Mouse (Mus musculus) gastrocnemius, adult 2 months (tissue): ENCODE data around the gene Hivep3. TPM values are rescaled to one million over a fixed set of nuclear protein-coding genes. Genes with fewer than 3 reads are reported as not detected.

Source experiments
- DNase-seq: peaks from one replicate; pipeline ENCODE4 v3.0.0; 2022
- H3K27ac ChIP-seq: fragments of 200-600 bp; 2 replicates; pipeline ENCODE4 v1.8.1; 2022; ENCODE audit warnings: mild to moderate bottlenecking
- H3K4me3 ChIP-seq: fragments of 200-600 bp; 2 replicates; pipeline ENCODE4 v1.8.1; 2022; ENCODE audit warnings: mild to moderate bottlenecking, moderate library complexity
- CTCF ChIP-seq: fragments of 200-600 bp; IDR thresholded peaks from 2 replicates; pipeline ENCODE4 v1.8.1; 2022; ENCODE audit warnings: antibody characterized with exemption, mild to moderate bottlenecking, moderate library complexity
- intact Hi-C: fragments of 180-260 bp; cut with DNase I; formaldehyde crosslinking; loops from one replicate; pipeline ENCODE4 v1.15.1; 2025
- total RNA-seq, 2 experiments: library from RNA; stranded (reverse); gene quantifications; 2 replicates each; pipeline ENCODE4 v1.2.3; 2021

The Hivep3 gene
- total RNA-seq, 2 experiments from 2014 or later: 1.7 to 3.5 TPM

DNA sequence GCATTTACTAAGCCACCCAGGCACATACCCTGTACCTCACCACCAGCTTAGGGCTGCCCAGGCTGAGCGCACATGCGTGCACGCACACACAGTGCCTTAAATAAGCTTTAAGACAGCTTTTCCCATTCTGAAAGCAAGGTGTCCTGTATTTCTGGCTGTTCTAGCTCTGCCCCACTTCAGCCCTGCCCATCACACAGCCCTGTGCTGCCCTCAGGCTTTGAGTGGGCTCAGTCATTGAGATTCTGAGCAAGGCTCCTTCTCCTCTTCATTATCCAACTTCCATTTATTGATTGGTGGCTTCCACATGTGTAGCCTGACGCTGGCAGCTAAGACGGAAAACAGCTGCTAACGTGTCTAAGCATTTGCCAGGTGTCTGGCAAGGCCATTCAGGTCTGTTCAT is 226.9 kb downstream of the Hivep3 start:
- Histone ChIP-seq H3K4me3 (no peak overlapping the region), H3K27ac (no peak overlapping the region)
- intact Hi-C loops: no loop called here
- no peak for DNase-seq
- no peak for TF ChIP-seq CTCF

- no peak for DNase-seq
- intact Hi-C loops: no loop called here
- no peak for TF ChIP-seq CTCF
- Histone ChIP-seq H3K27ac (no peak overlapping the region), H3K4me3 (no peak overlapping the region)
Observed at GRCm38 (mm10) chr4:119961164-119961563, 227.6 kb downstream of the Hivep3 start.

- intact Hi-C loops: no loop called here
- peak; percentile 27; the same call in 1 of the 2 replicates for TF ChIP-seq CTCF
- Histone ChIP-seq H3K27ac (no peak overlapping the region), H3K4me3 (no peak overlapping the region)
- DNase-seq: no peak
Observed at GRCm38 (mm10) chr4:119962066-119962465, 228.5 kb downstream of the Hivep3 start.

DNA sequence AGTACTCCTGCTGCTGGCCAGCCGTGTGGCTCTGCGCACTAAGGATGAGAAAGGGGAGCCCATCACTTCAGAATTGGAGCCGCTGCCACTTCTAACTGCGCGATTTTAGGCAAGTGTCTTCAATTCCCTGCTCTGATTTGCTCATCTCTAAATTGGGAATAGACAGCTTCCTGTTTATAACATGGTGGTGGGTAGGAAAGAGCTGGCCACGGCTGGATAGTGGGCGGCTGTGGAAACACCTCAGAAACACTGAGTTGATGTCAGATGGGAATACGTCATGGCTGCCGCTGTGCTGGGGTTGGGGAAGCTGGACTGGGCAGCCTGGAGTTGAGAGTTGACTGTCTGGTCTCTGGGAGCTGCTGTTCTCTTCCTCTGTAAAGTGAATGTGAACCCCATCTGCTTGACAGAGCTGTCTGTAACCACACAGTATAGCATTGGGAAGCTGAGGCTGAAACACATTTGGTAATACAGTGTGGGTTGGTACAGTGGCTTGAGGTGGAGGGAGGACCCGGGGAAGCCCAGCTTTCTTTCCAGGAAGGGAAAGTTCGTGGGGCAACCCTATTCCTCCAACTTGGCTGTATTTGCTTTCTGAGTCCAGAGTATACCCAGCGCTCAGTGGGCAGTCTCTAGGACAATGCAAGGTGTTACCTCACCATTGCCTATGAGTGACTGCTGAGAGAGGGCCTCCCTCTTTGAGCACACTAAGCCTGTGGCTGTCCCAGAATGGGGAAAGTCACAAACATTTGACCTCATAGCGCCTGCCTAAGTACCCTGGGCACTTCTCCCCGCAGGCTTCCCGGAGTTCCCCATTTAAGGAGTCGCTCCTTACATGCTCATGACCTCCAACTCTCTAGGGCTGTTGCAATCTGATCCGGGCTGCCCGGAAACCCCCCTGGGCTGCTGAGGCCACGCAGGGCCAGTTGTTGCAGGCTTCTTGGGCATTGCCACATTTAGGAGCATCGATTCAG is 232.8 kb downstream of the Hivep3 start:
- DNase-seq: peak; percentile 81
- no peak for TF ChIP-seq CTCF

GRCm38 (mm10) chr4:119967073-119967608 is 233.6 kb downstream of the Hivep3 start:
- peak overlapping the region; percentile 58 for H3K27ac ChIP-seq

More for the DNA sequence above, 232.8 kb downstream of the Hivep3 start:
- H3K4me3 ChIP-seq: no peak overlapping the region
- intact Hi-C loops: no loop called here
- H3K27ac ChIP-seq: peak overlapping the region; percentile 58

GRCm38 (mm10) chr4:119967636-119968035 is 234.1 kb downstream of the Hivep3 start:
- no peak for TF ChIP-seq CTCF
- no peak for DNase-seq

More at GRCm38 (mm10) chr4:119967073-119967608, 233.6 kb downstream of the Hivep3 start:
- no peak overlapping the region for H3K4me3 ChIP-seq
- no peak for TF ChIP-seq CTCF
- intact Hi-C loops: no loop called here
- no peak for DNase-seq

GRCm38 (mm10) chr4:119968071-119968470 is 234.5 kb downstream of the Hivep3 start:
- intact Hi-C loops: no loop called here
- no peak for TF ChIP-seq CTCF
- no peak overlapping the region for H3K4me3 ChIP-seq
- DNase-seq: peak; percentile 36
- no peak overlapping the region for H3K27ac ChIP-seq

More at GRCm38 (mm10) chr4:119967636-119968035, 234.1 kb downstream of the Hivep3 start:
- intact Hi-C loops: no loop called here
- Histone ChIP-seq H3K27ac (no peak overlapping the region), H3K4me3 (no peak overlapping the region)

GRCm38 (mm10) chr4:119968887-119969286 is 235.3 kb downstream of the Hivep3 start:
- Histone ChIP-seq H3K27ac (no peak overlapping the region), H3K4me3 (no peak overlapping the region)
- DNase-seq: no peak
- intact Hi-C loops: no loop called here
- TF ChIP-seq CTCF: no peak

- DNase-seq: no peak
- Histone ChIP-seq H3K4me3 (no peak overlapping the region), H3K27ac (no peak overlapping the region)
- no peak for TF ChIP-seq CTCF
- intact Hi-C loops: no loop called here
Observed at GRCm38 (mm10) chr4:119970166-119970565, 236.6 kb downstream of the Hivep3 start.

- peak; percentile 48 for DNase-seq
- no peak overlapping the region for H3K27ac ChIP-seq
- no peak overlapping the region for H3K4me3 ChIP-seq
- intact Hi-C loops: no loop called here
- no peak for TF ChIP-seq CTCF
Observed at GRCm38 (mm10) chr4:119972375-119972774, 238.8 kb downstream of the Hivep3 start.

- intact Hi-C loops: no loop called here
- no peak overlapping the region for H3K4me3 ChIP-seq
- TF ChIP-seq CTCF: no peak
- H3K27ac ChIP-seq: no peak overlapping the region
- no peak for DNase-seq
Observed at GRCm38 (mm10) chr4:119973729-119974605, 240.4 kb downstream of the Hivep3 start.

GRCm38 (mm10) chr4:119975242-119975641 is 241.7 kb downstream of the Hivep3 start:
- intact Hi-C loops: no loop called here
- DNase-seq: no peak
- Histone ChIP-seq H3K4me3 (no peak overlapping the region), H3K27ac (no peak overlapping the region)
- TF ChIP-seq CTCF: no peak
